Mouse (Mus musculus) limb, embryonic 11.5 days (tissue): ENCODE measurements at regions not wholly inside any gene's neighbourhood (a gene's known extent, or its start where the extent isn't known, plus 50 kb on each side); places are given as distances from the start of the nearest gene placed in this dataset.

Experiments used
- ATAC-seq: fragments of 200-750 bp; cut with Nextera tagmentation; 2 replicates; pipeline ENCODE4 v1.8.0; 2017; ENCODE audit warnings: low read depth; ENCODE audit not compliant: insufficient number of reproducible peaks, low FRiP score, low TSS enrichment
- DNase-seq: peaks from one replicate; pipeline ENCODE4 v3.0.0-alpha.2; 2015; ENCODE audit warnings: low spot score
- H3K27ac ChIP-seq: fragments of 300-500 bp; sonication (generic); replicated peaks from 2 replicates; pipeline ENCODE4 v1.5.1; 2014; ENCODE audit warnings: low read depth, mild to moderate bottlenecking, low read length
- H3K27me3 ChIP-seq: fragments of 300-500 bp; sonication (generic); 2 replicates; pipeline ENCODE4 v1.6.1; 2014; ENCODE audit warnings: mild to moderate bottlenecking, low read length, mixed read lengths; ENCODE audit not compliant: control insufficient read depth, insufficient read depth
- H3K36me3 ChIP-seq: fragments of 300-500 bp; sonication (generic); 2 replicates; pipeline ENCODE4 v1.6.1; 2014; ENCODE audit warnings: mild to moderate bottlenecking, low read length, moderate library complexity, mixed read lengths; ENCODE audit not compliant: control insufficient read depth, insufficient read depth
- H3K4me1 ChIP-seq: fragments of 300-500 bp; sonication (generic); 2 replicates; pipeline ENCODE4 v1.6.1; 2014; ENCODE audit warnings: low read length, mixed read lengths; ENCODE audit not compliant: control insufficient read depth, insufficient read depth
- H3K4me2 ChIP-seq: fragments of 300-500 bp; sonication (generic); 2 replicates; pipeline ENCODE4 v1.6.1; 2014; ENCODE audit warnings: low read depth, mild to moderate bottlenecking, moderate library complexity; ENCODE audit not compliant: severe bottlenecking
- H3K4me3 ChIP-seq: fragments of 300-500 bp; sonication (generic); 2 replicates; pipeline ENCODE4 v1.5.1; 2014; ENCODE audit warnings: low read depth, low read length
- H3K9ac ChIP-seq: fragments of 300-500 bp; sonication (generic); 2 replicates; pipeline ENCODE4 v1.6.1; 2014; ENCODE audit warnings: mild to moderate bottlenecking, low read length
- H3K9me3 ChIP-seq: fragments of 300-500 bp; sonication (generic); 2 replicates; pipeline ENCODE4 v1.6.1; 2016; ENCODE audit warnings: low read length; ENCODE audit not compliant: control insufficient read depth
- WGBS: fragments of 180-500 bp; shearing (Covaris S2); extraction: QIAGEN DNeasy Blood & Tissue Kit; methylation state at CpG from one replicate; pipeline ENCODE4 v1.1.7; 2014; 5-methylcytosine and 5-hydroxymethylcytosine counted together

DNA sequence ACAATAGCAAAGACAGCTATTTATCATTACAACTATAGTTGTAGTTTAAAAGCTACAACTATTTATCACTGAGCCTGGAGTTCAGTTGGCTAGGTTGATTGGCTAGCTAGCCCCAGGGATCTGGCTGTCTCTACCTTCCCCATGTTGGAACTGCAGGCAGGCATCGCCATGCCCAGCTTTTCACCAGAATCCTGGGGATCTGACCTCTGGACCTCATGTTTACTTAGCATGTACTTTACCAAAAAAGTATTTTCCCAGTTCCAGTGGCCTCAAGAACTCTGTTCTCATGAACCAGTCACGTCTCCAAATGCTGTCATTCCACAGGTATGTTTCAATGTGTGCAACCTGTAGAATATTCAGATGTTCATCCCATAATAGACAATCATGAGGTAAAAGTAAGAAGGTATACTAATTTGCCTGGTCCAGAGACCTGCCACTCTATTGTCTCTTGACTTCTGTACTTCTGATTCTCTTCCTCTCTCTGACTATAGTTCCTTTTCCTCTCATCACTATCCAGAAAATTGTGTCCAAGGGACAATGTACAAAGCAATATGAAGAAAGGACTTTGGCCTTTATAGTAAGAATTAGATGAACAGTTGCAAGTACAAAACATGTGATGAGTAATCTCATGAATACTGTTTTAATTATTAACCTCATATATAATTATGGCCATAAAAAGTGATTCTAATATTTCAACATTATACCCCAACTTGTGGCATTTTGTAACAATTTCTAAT lies 421.8 kb downstream of the Fam84a start:
- Histone ChIP-seq H3K4me1 (no peaks in the 10 kb centered on the region), H3K9ac (no peak overlapping the region), H3K36me3 (no peaks in the 10 kb centered on the region), H3K4me2 (no peak overlapping the region), H3K27ac (no peak overlapping the region), H3K27me3 (no peaks in the 10 kb centered on the region), H3K9me3 (no peaks in the 10 kb centered on the region), H3K4me3 (no peak overlapping the region)
- no peak for DNase-seq
- WGBS: 80% methylated on average over 2 of the region's 2 CpGs
- no peak for ATAC-seq

DNA sequence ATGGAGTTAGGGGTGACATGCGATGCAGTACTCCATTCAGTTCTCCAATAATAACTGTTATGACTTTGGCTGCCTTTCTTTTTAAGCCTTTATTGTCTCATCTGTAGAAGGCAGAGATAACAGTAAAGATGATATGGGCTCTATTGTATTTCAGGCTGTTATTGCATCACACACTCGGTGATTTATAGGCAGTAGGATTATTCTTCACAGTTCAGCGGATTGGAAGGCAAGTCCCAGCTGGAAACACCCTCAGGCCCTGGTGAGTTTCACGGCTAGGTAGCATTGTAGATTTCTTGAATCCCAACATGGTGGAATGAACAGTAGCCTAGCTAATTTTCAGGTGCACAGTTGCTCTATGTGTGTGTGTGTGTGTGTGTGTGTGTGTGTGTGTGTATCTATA lies 422.9 kb downstream of the Fam84a start:
- DNase-seq (no peak), ATAC-seq (no peak)
- no peaks in the 10 kb centered on the region for H3K27me3 ChIP-seq
- H3K9ac ChIP-seq: no peak overlapping the region
- no peaks in the 10 kb centered on the region for H3K4me1 ChIP-seq
- H3K4me2 ChIP-seq: no peak overlapping the region
- H3K9me3 ChIP-seq: no peaks in the 10 kb centered on the region
- H3K36me3 ChIP-seq: no peaks in the 10 kb centered on the region
- H3K27ac ChIP-seq: no peak overlapping the region
- no peak overlapping the region for H3K4me3 ChIP-seq
- WGBS: 81% methylated on average over 4 of the region's 4 CpGs

DNA sequence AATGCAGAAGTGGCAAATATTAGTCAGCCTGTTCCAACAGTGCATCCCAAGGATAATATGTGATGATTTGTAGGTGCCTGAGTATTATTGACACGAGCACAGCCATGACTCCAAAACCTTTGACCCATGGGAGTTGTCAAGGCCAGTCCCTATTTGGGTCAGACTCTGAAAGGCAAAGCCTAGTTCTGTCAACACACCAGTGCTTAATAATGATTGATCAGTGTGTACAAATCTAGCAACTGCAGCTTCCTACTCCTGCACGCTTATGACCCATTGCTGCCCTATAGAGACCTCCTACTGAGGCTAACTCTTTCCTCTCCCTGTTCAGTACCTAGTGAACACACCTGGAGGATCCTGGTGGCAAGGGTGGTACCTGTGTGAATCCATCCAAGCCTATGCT lies 427.3 kb downstream of the Fam84a start:
- Histone ChIP-seq H3K27me3 (no peaks in the 10 kb centered on the region), H3K9ac (no peak overlapping the region), H3K4me2 (no peak overlapping the region), H3K4me3 (no peak overlapping the region), H3K27ac (no peak overlapping the region), H3K9me3 (no peaks in the 10 kb centered on the region), H3K4me1 (no peaks in the 10 kb centered on the region), H3K36me3 (no peaks in the 10 kb centered on the region)
- ATAC-seq (no peak), DNase-seq (no peak)
- WGBS: 72% methylated on average over 2 of the region's 2 CpGs

DNA sequence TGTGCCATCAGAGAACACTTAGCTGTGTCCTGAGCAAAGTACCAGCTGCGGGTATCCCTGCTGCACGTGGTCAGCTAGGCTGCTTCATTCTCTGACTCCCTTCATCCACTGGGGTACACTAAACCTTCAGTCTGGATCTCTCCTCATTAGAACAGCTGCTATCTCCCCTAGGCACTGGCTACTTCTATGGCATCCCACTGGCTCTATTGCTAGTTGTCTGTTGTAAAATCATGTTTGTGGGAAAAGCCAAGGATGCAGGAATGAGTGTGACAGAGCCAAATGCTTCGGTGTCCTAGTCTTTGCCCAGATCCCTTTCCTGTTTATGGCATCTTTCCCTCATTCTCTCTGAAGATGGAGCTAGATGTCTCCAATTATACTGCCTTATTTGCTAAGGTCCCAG lies 440.9 kb downstream of the Nbas start:
- Histone ChIP-seq H3K36me3 (no peaks in the 10 kb centered on the region), H3K4me2 (no peak overlapping the region), H3K9me3 (no peaks in the 10 kb centered on the region), H3K27me3 (no peaks in the 10 kb centered on the region), H3K4me3 (no peak overlapping the region), H3K9ac (no peak overlapping the region), H3K4me1 (no peaks in the 10 kb centered on the region), H3K27ac (no peak overlapping the region)
- ATAC-seq (no peak), DNase-seq (no peak)
- WGBS: 86% methylated on average over 3 of the region's 3 CpGs

DNA sequence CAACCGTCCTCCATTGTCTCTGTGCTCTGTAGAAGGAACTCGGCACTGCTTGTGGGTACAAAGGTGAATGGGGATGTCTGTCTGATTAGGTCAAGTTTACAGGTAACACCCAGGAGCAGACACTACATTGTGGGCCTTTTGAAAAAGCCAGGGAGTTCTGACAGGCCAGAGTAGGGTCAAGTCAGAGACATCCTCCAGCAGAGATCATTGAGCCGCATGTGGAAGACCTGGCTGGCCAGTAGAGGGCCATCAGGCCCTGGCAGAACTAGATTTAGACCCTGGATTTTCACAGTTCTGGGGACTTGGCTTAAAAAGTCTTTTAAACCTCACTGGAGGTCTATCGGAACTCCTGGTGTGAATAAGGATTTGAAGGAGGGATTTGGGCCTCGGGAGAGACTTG lies 438.8 kb downstream of the Nbas start:
- DNase-seq (no peak), ATAC-seq (no peak)
- 83% methylated on average over 5 of the region's 5 CpGs for whole genome bisulfite sequencing
- no peaks in the 10 kb centered on the region for H3K36me3 ChIP-seq
- no peaks in the 10 kb centered on the region for H3K27me3 ChIP-seq
- no peak overlapping the region for H3K4me2 ChIP-seq
- no peak overlapping the region for H3K4me3 ChIP-seq
- H3K9ac ChIP-seq: no peak overlapping the region
- no peaks in the 10 kb centered on the region for H3K9me3 ChIP-seq
- no peak overlapping the region for H3K27ac ChIP-seq
- no peaks in the 10 kb centered on the region for H3K4me1 ChIP-seq

DNA sequence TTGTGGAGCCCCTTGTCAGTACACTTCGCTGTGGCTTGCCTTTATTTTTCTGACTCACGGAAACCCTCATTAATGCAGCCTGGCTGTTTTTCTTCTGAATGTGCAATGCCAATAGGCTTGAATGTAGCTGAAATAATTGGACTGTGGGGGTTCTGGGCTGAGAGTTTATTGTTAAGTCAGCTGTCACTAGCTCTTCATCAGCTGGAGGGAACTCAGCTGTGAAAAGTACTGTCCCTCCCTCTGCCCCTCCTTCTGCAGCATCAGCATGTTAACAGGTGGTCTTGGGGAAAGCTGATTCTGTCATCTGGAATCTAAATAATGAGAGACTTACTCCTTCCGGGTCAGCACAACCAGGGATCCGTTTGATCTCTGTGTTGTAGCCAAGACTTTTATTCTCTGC lies 437.6 kb downstream of the Nbas start:
- no peak overlapping the region for H3K4me2 ChIP-seq
- H3K36me3 ChIP-seq: no peaks in the 10 kb centered on the region
- H3K27ac ChIP-seq: no peak overlapping the region
- H3K4me1 ChIP-seq: no peaks in the 10 kb centered on the region
- ATAC-seq: no peak
- H3K9ac ChIP-seq: no peak overlapping the region
- no peak overlapping the region for H3K4me3 ChIP-seq
- no peaks in the 10 kb centered on the region for H3K9me3 ChIP-seq
- 70% methylated on average over 4 of the region's 4 CpGs for WGBS
- H3K27me3 ChIP-seq: no peaks in the 10 kb centered on the region
- no peak for DNase-seq

DNA sequence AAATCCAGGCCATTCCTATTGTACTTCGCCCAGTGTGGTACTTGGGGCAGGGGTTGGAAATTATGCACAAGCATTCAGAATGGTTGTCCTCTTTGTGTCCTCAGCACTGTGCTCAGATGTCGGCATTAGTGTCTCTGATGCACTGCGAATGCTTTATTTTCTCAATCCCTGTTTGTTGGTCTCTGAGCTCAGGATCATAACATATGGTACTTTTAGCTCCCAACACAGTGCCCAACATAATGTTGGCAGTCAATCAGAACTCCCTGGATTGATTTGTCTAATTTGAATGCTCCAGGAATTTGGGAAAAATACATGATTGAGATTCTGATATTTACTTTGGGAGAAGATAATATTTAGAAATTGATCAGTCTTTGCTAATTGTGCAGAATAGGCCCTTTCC lies 434.7 kb downstream of the Nbas start:
- 90% methylated on average over 3 of the region's 3 CpGs for WGBS
- no peaks in the 10 kb centered on the region for H3K27me3 ChIP-seq
- DNase-seq: no peak
- H3K9ac ChIP-seq: no peak overlapping the region
- H3K36me3 ChIP-seq: no peaks in the 10 kb centered on the region
- H3K4me3 ChIP-seq: no peak overlapping the region
- no peaks in the 10 kb centered on the region for H3K9me3 ChIP-seq
- no peak overlapping the region for H3K4me2 ChIP-seq
- ATAC-seq: no peak
- no peak overlapping the region for H3K27ac ChIP-seq
- H3K4me1 ChIP-seq: no peaks in the 10 kb centered on the region

DNA sequence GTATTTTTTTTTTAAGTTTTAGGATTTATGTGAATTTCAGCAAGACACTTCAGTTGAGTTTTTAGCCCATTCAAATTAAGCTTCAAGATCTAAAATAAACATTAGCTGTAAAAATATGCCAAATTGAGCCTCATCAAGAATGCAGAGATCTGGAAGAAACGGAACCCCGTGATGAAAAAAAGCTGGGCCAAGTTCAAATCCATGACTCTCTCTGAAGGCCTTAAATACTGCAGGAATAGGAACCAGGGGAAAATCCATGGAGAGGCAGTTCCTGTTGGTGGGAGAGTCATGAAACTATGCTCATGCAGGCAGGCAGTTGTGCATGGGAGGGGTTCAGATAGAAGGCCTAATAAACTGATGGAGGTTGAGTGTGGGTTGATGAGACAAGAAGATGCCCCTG lies 430.9 kb downstream of the Nbas start:
- no peak overlapping the region for H3K27ac ChIP-seq
- no peak overlapping the region for H3K4me2 ChIP-seq
- ATAC-seq (no peak), DNase-seq (no peak)
- H3K9me3 ChIP-seq: no peaks in the 10 kb centered on the region
- H3K27me3 ChIP-seq: no peaks in the 10 kb centered on the region
- H3K36me3 ChIP-seq: no peaks in the 10 kb centered on the region
- 96% methylated on average over 2 of the region's 2 CpGs for WGBS
- no peaks in the 10 kb centered on the region for H3K4me1 ChIP-seq
- no peak overlapping the region for H3K4me3 ChIP-seq
- no peak overlapping the region for H3K9ac ChIP-seq

DNA sequence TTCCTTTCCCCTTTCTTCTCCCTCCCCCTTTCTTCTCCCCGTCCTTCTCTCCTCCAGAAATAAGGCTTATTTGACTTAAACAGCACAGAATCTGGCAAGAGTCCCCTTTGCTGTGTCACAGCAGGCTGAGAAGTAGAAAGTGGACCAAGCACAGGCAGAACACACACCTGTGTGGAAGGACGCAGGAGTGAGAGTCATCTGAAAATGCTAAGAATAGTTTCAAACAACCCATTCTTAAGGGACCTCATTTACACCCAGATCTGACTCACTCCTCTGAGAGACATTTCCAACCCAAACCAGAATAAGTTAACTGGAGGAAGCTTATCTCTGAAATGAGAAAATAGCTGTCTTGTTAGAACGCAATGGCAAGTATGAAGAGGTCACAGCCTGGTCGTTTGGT lies 429.9 kb downstream of the Nbas start:
- WGBS: 73% methylated on average over 4 of the region's 4 CpGs
- DNase-seq (no peak), ATAC-seq (no peak)

More for the DNA sequence above, 429.9 kb downstream of the Nbas start:
- H3K4me2 ChIP-seq: no peak overlapping the region
- no peaks in the 10 kb centered on the region for H3K27me3 ChIP-seq
- no peaks in the 10 kb centered on the region for H3K4me1 ChIP-seq
- no peaks in the 10 kb centered on the region for H3K36me3 ChIP-seq
- no peak overlapping the region for H3K9ac ChIP-seq
- H3K4me3 ChIP-seq: no peak overlapping the region
- H3K9me3 ChIP-seq: no peaks in the 10 kb centered on the region
- H3K27ac ChIP-seq: no peak overlapping the region
